Mouse (Mus musculus) forebrain, embryonic 11.5 days (tissue): ENCODE data around the gene Gm20388. TPM values are rescaled to one million over a fixed set of nuclear protein-coding genes. Genes with fewer than 3 reads are reported as not detected.

Experiments used
- ATAC-seq: fragments of 200-750 bp; cut with Nextera tagmentation; replicated peaks from 2 replicates; pipeline ENCODE4 v1.8.0; 2017; ENCODE audit warnings: moderate TSS enrichment; ENCODE audit not compliant: low FRiP score
- DNase-seq: peaks from one replicate; pipeline ENCODE4 v3.0.0-alpha.2; 2017; ENCODE audit warnings: low spot score
- H3K27ac ChIP-seq: fragments of 300-500 bp; sonication (generic); 2 replicates; pipeline ENCODE4 v1.5.1; 2014; ENCODE audit warnings: low read depth, low read length
- H3K27me3 ChIP-seq: fragments of 300-500 bp; sonication (generic); 2 replicates; pipeline ENCODE4 v1.6.1; 2014; ENCODE audit warnings: mild to moderate bottlenecking, low read length, mixed read lengths; ENCODE audit not compliant: control insufficient read depth, insufficient read depth
- H3K36me3 ChIP-seq: fragments of 300-500 bp; sonication (generic); 2 replicates; pipeline ENCODE4 v1.6.1; 2014; ENCODE audit warnings: mild to moderate bottlenecking, low read length, moderate library complexity, mixed read lengths; ENCODE audit not compliant: control insufficient read depth, insufficient read depth
- H3K4me1 ChIP-seq: fragments of 300-500 bp; sonication (generic); replicated peaks from 2 replicates; pipeline ENCODE4 v1.6.1; 2014; ENCODE audit warnings: low read length, mixed read lengths; ENCODE audit not compliant: control insufficient read depth, insufficient read depth
- H3K4me2 ChIP-seq: fragments of 300-500 bp; sonication (generic); 2 replicates; pipeline ENCODE4 v1.6.1; 2014; ENCODE audit warnings: low read depth, mild to moderate bottlenecking, low read length, moderate library complexity, mixed read lengths; ENCODE audit not compliant: severe bottlenecking
- H3K4me3 ChIP-seq: fragments of 300-500 bp; sonication (generic); 2 replicates; pipeline ENCODE4 v1.5.1; 2014; ENCODE audit warnings: low read depth, low read length
- H3K9ac ChIP-seq: fragments of 300-500 bp; sonication (generic); 2 replicates; pipeline ENCODE4 v1.6.1; 2014; ENCODE audit warnings: low read length
- H3K9me3 ChIP-seq: fragments of 300-500 bp; sonication (generic); 2 replicates; pipeline ENCODE4 v1.6.1; 2016; ENCODE audit warnings: low read length, mixed read lengths; ENCODE audit not compliant: control insufficient read depth
- WGBS: fragments of 180-500 bp; shearing (Covaris S2); extraction: QIAGEN DNeasy Blood & Tissue Kit; methylation state at CpG from one replicate; pipeline ENCODE4 v1.1.7; 2014; 5-methylcytosine and 5-hydroxymethylcytosine counted together
- polyA plus RNA-seq: library from polyadenylated mRNA; unstranded; fragments of >200 nt; fragmentation: Nextera tagmentation; extraction: Ambion mirVana; gene quantifications from 2 replicates; pipeline ENCODE4 v1.2.1, GENCODE M21; 2014

The Gm20388 gene
- polyA plus RNA-seq, 1 experiment from 2014 or later: not detected

DNA sequence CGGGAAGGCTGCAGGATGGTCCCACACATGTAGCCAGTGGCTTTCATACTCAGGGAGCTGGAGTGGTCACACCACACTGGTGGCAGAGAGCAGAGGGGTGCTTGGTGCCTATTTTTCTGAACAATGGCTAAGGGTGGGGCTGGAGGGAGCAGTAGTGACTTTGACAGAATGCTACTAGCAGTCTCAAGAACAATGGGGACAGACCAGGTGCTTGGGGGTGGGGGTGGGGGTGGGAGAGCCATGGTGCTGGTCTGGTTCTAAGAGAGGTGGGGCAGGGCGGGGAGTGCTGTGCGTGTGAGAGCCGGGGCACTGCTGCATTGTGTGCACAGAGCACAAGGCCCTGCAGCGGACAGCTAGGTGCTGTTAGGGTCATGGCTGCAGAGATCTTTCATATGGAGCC lies 1971.3 kb downstream of the Gm20388 start:
- 90% methylated on average over 5 of the region's 5 CpGs for WGBS
- H3K36me3 ChIP-seq: no peaks in the 10 kb centered on the region; the same call in 1 of the 2 replicates
- no peaks in the 10 kb centered on the region for H3K4me1 ChIP-seq
- H3K4me2 ChIP-seq: no peak overlapping the region
- ATAC-seq (no peak), DNase-seq (no peak)
- H3K9ac ChIP-seq: no peak overlapping the region
- H3K4me3 ChIP-seq: no peak overlapping the region
- no peak overlapping the region for H3K27ac ChIP-seq
- H3K9me3 ChIP-seq: no peaks in the 10 kb centered on the region
- no peaks in the 10 kb centered on the region for H3K27me3 ChIP-seq

- DNase-seq (no peak), ATAC-seq (no peak)
- Histone ChIP-seq H3K36me3 (no peaks in the 10 kb centered on the region; the same call in 1 of the 2 replicates), H3K4me3 (no peak overlapping the region), H3K27ac (no peak overlapping the region), H3K9me3 (no peaks in the 10 kb centered on the region), H3K4me2 (no peak overlapping the region), H3K9ac (no peak overlapping the region), H3K27me3 (no peaks in the 10 kb centered on the region), H3K4me1 (no peaks in the 10 kb centered on the region)
- WGBS: 80% methylated on average over 3 of the region's 3 CpGs
Measured at GRCm38 (mm10) chr8:121884181-121884580, 1973.5 kb downstream of the Gm20388 start.

- ATAC-seq (no peak), DNase-seq (no peak)
- H3K27me3 ChIP-seq: no peaks in the 10 kb centered on the region
- H3K9me3 ChIP-seq: no peaks in the 10 kb centered on the region
- no peak overlapping the region for H3K4me3 ChIP-seq
- H3K36me3 ChIP-seq: no peaks in the 10 kb centered on the region; the same call in 1 of the 2 replicates
- H3K27ac ChIP-seq: no peak overlapping the region
- no peak overlapping the region for H3K9ac ChIP-seq
- 97% methylated on average over 9 of the region's 9 CpGs for WGBS
- H3K4me1 ChIP-seq: no peaks in the 10 kb centered on the region
- H3K4me2 ChIP-seq: no peak overlapping the region
Measured at GRCm38 (mm10) chr8:121885001-121885400, 1974.4 kb downstream of the Gm20388 start.

GRCm38 (mm10) chr8:121885433-121885832 lies 1974.8 kb downstream of the Gm20388 start:
- Histone ChIP-seq H3K4me1 (no peaks in the 10 kb centered on the region), H3K36me3 (no peaks in the 10 kb centered on the region; the same call in 1 of the 2 replicates), H3K9me3 (no peaks in the 10 kb centered on the region), H3K9ac (no peak overlapping the region), H3K27ac (no peak overlapping the region), H3K27me3 (no peaks in the 10 kb centered on the region), H3K4me3 (no peak overlapping the region), H3K4me2 (no peak overlapping the region)
- ATAC-seq (no peak), DNase-seq (no peak)
- 87% methylated on average over 6 of the region's 6 CpGs for WGBS

GRCm38 (mm10) chr8:121887547-121887946 lies 1976.9 kb downstream of the Gm20388 start:
- no peaks in the 10 kb centered on the region; the same call in 1 of the 2 replicates for H3K36me3 ChIP-seq
- H3K4me3 ChIP-seq: no peak overlapping the region
- H3K9me3 ChIP-seq: no peaks in the 10 kb centered on the region
- WGBS: 67% methylated on average over 1 of the region's 1 CpGs
- H3K4me1 ChIP-seq: no peaks in the 10 kb centered on the region
- DNase-seq (no peak), ATAC-seq (no peak)
- H3K27ac ChIP-seq: no peak overlapping the region
- no peaks in the 10 kb centered on the region for H3K27me3 ChIP-seq
- H3K9ac ChIP-seq: no peak overlapping the region
- H3K4me2 ChIP-seq: no peak overlapping the region

GRCm38 (mm10) chr8:121889317-121889716 lies 1978.7 kb downstream of the Gm20388 start:
- no peaks in the 10 kb centered on the region for H3K4me1 ChIP-seq
- H3K9ac ChIP-seq: no peak overlapping the region
- 94% methylated on average over 1 of the region's 1 CpGs for WGBS
- H3K9me3 ChIP-seq: no peaks in the 10 kb centered on the region
- no peaks in the 10 kb centered on the region; the same call in 1 of the 2 replicates for H3K36me3 ChIP-seq
- H3K4me3 ChIP-seq: no peak overlapping the region
- no peak overlapping the region for H3K4me2 ChIP-seq
- ATAC-seq: no peak
- no peak overlapping the region for H3K27ac ChIP-seq
- no peaks in the 10 kb centered on the region for H3K27me3 ChIP-seq
- DNase-seq: no peak

- ATAC-seq: no peak
Measured at GRCm38 (mm10) chr8:121889810-121890785, 1979.5 kb downstream of the Gm20388 start.

GRCm38 (mm10) chr8:121892875-121893274 lies 1982.2 kb downstream of the Gm20388 start:
- H3K9ac ChIP-seq: no peak overlapping the region
- peaks cover 7% of the 10 kb centered on the region for H3K4me1 ChIP-seq
- no peak for DNase-seq
- H3K4me2 ChIP-seq: no peak overlapping the region
- H3K36me3 ChIP-seq: no peaks in the 10 kb centered on the region
- WGBS: 88% methylated on average over 5 of the region's 5 CpGs
- no peak overlapping the region for H3K4me3 ChIP-seq
- no peak for ATAC-seq
- H3K27me3 ChIP-seq: no peaks in the 10 kb centered on the region
- H3K9me3 ChIP-seq: no peaks in the 10 kb centered on the region
- H3K27ac ChIP-seq: no peak overlapping the region

More at GRCm38 (mm10) chr8:121889810-121890785, 1979.5 kb downstream of the Gm20388 start:
- Histone ChIP-seq H3K4me1 (no peaks in the 10 kb centered on the region), H3K27ac (no peak overlapping the region), H3K27me3 (no peaks in the 10 kb centered on the region), H3K36me3 (no peaks in the 10 kb centered on the region; the same call in 1 of the 2 replicates), H3K9me3 (no peaks in the 10 kb centered on the region), H3K4me2 (no peak overlapping the region), H3K4me3 (no peak overlapping the region), H3K9ac (no peak overlapping the region)
- 86% methylated on average over 15 of the region's 15 CpGs for WGBS
- DNase-seq: no peak
